Mouse (Mus musculus): ENCODE measurements around the gene Inhbc.

DNA sequence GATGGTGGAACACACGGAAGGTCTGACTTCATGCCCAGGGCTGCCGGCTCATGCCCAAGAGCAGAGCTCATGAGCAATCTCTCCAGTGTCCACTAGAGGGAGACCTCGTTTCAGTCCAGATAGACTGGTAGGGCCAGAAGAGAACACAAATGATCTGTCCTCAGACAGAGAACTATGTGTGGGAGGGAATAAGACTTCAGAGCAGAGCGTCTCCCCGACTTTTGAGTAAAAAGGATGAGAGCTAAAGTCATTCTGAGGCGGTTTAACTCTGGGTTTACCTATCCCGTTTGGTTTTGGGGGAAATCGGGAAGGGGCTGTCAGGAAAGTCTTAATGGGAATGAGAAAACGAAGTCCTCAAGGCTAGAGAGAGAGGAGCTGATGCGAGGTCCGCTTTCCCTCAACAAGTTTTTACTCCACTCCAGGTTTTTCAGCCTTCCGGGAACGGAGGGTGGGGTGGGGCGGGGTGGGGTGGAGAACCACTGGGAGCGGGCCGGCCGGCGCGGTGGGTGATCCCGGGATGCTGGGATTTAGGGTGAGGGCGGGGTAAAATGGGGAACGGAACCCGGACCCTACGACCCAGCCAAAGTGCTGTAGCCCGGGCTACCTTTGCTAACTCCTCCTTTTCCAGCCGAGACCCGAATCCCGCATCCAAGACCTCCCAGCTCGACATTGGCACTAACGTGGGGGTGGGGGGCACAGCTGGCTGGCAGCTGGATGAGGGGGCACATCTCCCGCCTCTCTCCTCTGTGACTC lies 31.1 kb downstream of the Inhbc start:
- TF ChIP-seq CTCF (IDR thresholded peaks at IDR 0.05; ENCODE audit: extremely low read depth, insufficient read depth, insufficient read length, insufficient replicate concordance) (peak; percentile 71; the same call in 1 of the 2 replicates), POLR2A (IDR thresholded peaks at IDR 0.05; ENCODE audit: low read depth, low read length) (no peak)
